Comparison of ENCODE assay signal across 8 mouse cellular contexts in the genomic region with DNA sequence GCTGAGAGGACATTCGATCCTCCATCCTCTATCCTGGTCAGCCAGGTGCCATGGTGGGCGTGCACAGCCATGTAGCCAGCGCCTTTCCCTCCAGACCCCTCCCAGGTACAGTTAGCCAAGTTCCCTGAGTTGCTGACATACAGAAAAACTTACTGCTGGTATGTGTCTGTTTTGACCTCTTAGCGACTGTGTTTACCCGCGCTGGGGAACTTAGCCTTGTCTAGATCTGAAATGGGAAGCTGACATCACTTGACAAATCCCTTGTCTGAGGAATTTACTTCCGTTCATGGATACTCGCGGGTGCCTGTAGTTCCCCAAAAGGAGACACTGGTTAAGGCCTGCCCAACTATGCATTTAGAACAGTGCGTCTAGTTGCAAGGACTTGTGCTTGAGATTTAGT. TPM values are rescaled to one million over a fixed set of nuclear protein-coding genes. Genes with fewer than 3 reads are reported as not detected.
DNase-seq lines count a peak whose midpoint lies in the region; ATAC-seq lines count a peak whose summit lies in the region.

No protein-coding gene starts in this region.

- 38% methylated on average over 10 of the region's 10 CpGs for WGBS in hindbrain, embryonic 11.5 days
- WGBS in lung, embryonic 15.5 days = 13% methylated on average over 10 of the region's 10 CpGs
- 19% methylated on average over 10 of the region's 10 CpGs for WGBS in stomach, embryonic 16.5 days

- peaks cover 54% of the 10 kb centered on the region for H3K27me3 ChIP-seq in hindbrain, embryonic 11.5 days (ENCODE audit: control insufficient read depth, insufficient read depth, low read length)
- H3K27me3 ChIP-seq in lung, embryonic 15.5 days = peaks cover 47% of the 10 kb centered on the region
- H3K27me3 ChIP-seq in stomach, embryonic 16.5 days (ENCODE audit: control insufficient read depth, insufficient read depth, low read length) = peaks cover 18% of the 10 kb centered on the region

- H3K27ac ChIP-seq in hindbrain, embryonic 11.5 days (ENCODE audit: low read depth, low read length) = no peak overlapping the region
- peak overlapping the region; percentile 61 for H3K27ac ChIP-seq in lung, embryonic 15.5 days
- peak overlapping the region; percentile 50 for H3K27ac ChIP-seq in stomach, embryonic 16.5 days (ENCODE audit: low read length)

- H3K4me1 ChIP-seq in hindbrain, embryonic 11.5 days (replicated peaks; ENCODE audit: control insufficient read depth, insufficient read depth, low read length) = peaks cover 8% of the 10 kb centered on the region
- peaks cover 51% of the 10 kb centered on the region for H3K4me1 ChIP-seq in lung, embryonic 15.5 days
- H3K4me1 ChIP-seq in stomach, embryonic 16.5 days (ENCODE audit: control insufficient read depth, insufficient read depth, low read length) = peaks cover 42% of the 10 kb centered on the region

- H3K4me3 ChIP-seq in hindbrain, embryonic 11.5 days (ENCODE audit: low read depth, low read length) = peak overlapping the region; percentile 21
- peak overlapping the region; percentile 55 for H3K4me3 ChIP-seq in lung, embryonic 15.5 days
- H3K4me3 ChIP-seq in stomach, embryonic 16.5 days (replicated peaks; ENCODE audit: low read length) = peak overlapping the region; percentile 67

- peak; percentile 56 to 74 for DNase-seq in lung, adult 18-20 months
- no peak for DNase-seq in lung, postnatal 14 days
- DNase-seq in hindbrain, embryonic 11.5 days (ENCODE audit: low spot score) = no peak
- DNase-seq in right cerebral cortex, adult 2 months (ENCODE audit: low spot score in 2 of 2) = no peak
- no peak for DNase-seq in cerebellum, postnatal 25 days
- no peak for DNase-seq in thymus, postnatal 0 days (ENCODE audit: low spot score)

- peak overlapping the region; percentile 25; the same call in 1 of the 2 replicates for H3K4me2 ChIP-seq in hindbrain, embryonic 11.5 days (replicated peaks; ENCODE audit: low read depth, low read length)
- H3K4me2 ChIP-seq in lung, embryonic 15.5 days = peak overlapping the region; percentile 82
- peak overlapping the region; percentile 87 for H3K4me2 ChIP-seq in stomach, embryonic 16.5 days (ENCODE audit: low read depth, low read length)

- no peaks in the 10 kb centered on the region for H3K36me3 ChIP-seq in hindbrain, embryonic 11.5 days (ENCODE audit: control insufficient read depth, insufficient read depth, low read length)
- H3K36me3 ChIP-seq in lung, embryonic 15.5 days = no peaks in the 10 kb centered on the region
- H3K36me3 ChIP-seq in stomach, embryonic 16.5 days (ENCODE audit: control insufficient read depth, insufficient read depth, low read length) = 0 out of 2 replicates have a peak, but pooled peaks cover 5% of the 10 kb centered on the region

- H3K9ac ChIP-seq in hindbrain, embryonic 11.5 days (ENCODE audit: low read depth, low read length) = no peak overlapping the region
- H3K9ac ChIP-seq in lung, embryonic 15.5 days = peak overlapping the region; percentile 59
- H3K9ac ChIP-seq in stomach, embryonic 16.5 days (ENCODE audit: low read length) = peak overlapping the region; percentile 81

- ATAC-seq in hindbrain, embryonic 11.5 days (ENCODE audit: low FRiP score) = no peak
- ATAC-seq in lung, embryonic 15.5 days (ENCODE audit: borderline replicate concordance, extremely low read depth, low FRiP score, low TSS enrichment) = peak; percentile 25
- peak; percentile 8; the same call in 1 of the 2 replicates for ATAC-seq in stomach, embryonic 16.5 days (ENCODE audit: insufficient read depth, low FRiP score)

- no peaks in the 10 kb centered on the region for H3K9me3 ChIP-seq in hindbrain, embryonic 11.5 days (ENCODE audit: control insufficient read depth, low read length)
- H3K9me3 ChIP-seq in lung, embryonic 15.5 days = no peaks in the 10 kb centered on the region
- H3K9me3 ChIP-seq in stomach, embryonic 16.5 days (replicated peaks; ENCODE audit: control insufficient read depth, low read length) = no peaks in the 10 kb centered on the region

RNA-seq across cellular contexts. Expression of gene Trim47, which starts 16.5 kb away (rescaled TPM):
- 3.0 TPM in 2 replicates for polyA plus RNA-seq in hindbrain, embryonic 11.5 days (2014; fragmentation: Nextera tagmentation; extraction: Ambion mirVana)
- polyA plus RNA-seq in lung, embryonic 15.5 days (2015; fragmentation: Nextera tagmentation; extraction: Ambion mirVana) = 24.9 and 25.9 TPM in 2 replicates
- 22.7 and 23.1 TPM in 2 replicates for polyA plus RNA-seq in stomach, embryonic 16.5 days (2015; fragmentation: Nextera tagmentation; extraction: Ambion mirVana)
- polyA plus RNA-seq in thymus, postnatal 0 days (2015; fragmentation: Nextera tagmentation; extraction: Ambion mirVana) = 10.8 and 10.9 TPM in 2 replicates

RNA-seq across cellular contexts. Expression of gene Trim65, which starts 20.4 kb away (rescaled TPM):
- 1.4 and 2.5 TPM in 2 replicates for polyA plus RNA-seq in hindbrain, embryonic 11.5 days (2014; fragmentation: Nextera tagmentation; extraction: Ambion mirVana)
- 3.7 and 4.3 TPM in 2 replicates for polyA plus RNA-seq in lung, embryonic 15.5 days (2015; fragmentation: Nextera tagmentation; extraction: Ambion mirVana)
- polyA plus RNA-seq in stomach, embryonic 16.5 days (2015; fragmentation: Nextera tagmentation; extraction: Ambion mirVana) = 6.2 and 8.0 TPM in 2 replicates
- 2.6 and 3.1 TPM in 2 replicates for polyA plus RNA-seq in thymus, postnatal 0 days (2015; fragmentation: Nextera tagmentation; extraction: Ambion mirVana)

RNA-seq across cellular contexts. Expression of gene Wbp2, which starts 23.7 kb away (rescaled TPM):
- 85.4 and 88.6 TPM in 2 replicates for polyA plus RNA-seq in hindbrain, embryonic 11.5 days (2014; fragmentation: Nextera tagmentation; extraction: Ambion mirVana)
- polyA plus RNA-seq in lung, embryonic 15.5 days (2015; fragmentation: Nextera tagmentation; extraction: Ambion mirVana) = 58.0 and 67.9 TPM in 2 replicates
- polyA plus RNA-seq in stomach, embryonic 16.5 days (2015; fragmentation: Nextera tagmentation; extraction: Ambion mirVana) = 81.8 and 98.6 TPM in 2 replicates
- 75.1 and 97.4 TPM in 2 replicates for polyA plus RNA-seq in thymus, postnatal 0 days (2015; fragmentation: Nextera tagmentation; extraction: Ambion mirVana)

RNA-seq across cellular contexts. Expression of gene Mrpl38, which starts 28.1 kb away (rescaled TPM):
- 93.2 and 100 TPM in 2 replicates for polyA plus RNA-seq in hindbrain, embryonic 11.5 days (2014; fragmentation: Nextera tagmentation; extraction: Ambion mirVana)
- polyA plus RNA-seq in lung, embryonic 15.5 days (2015; fragmentation: Nextera tagmentation; extraction: Ambion mirVana) = 89.5 and 94.7 TPM in 2 replicates
- 83.5 and 87.0 TPM in 2 replicates for polyA plus RNA-seq in stomach, embryonic 16.5 days (2015; fragmentation: Nextera tagmentation; extraction: Ambion mirVana)
- 65.0 and 68.8 TPM in 2 replicates for polyA plus RNA-seq in thymus, postnatal 0 days (2015; fragmentation: Nextera tagmentation; extraction: Ambion mirVana)

RNA-seq across cellular contexts. Expression of gene Unc13d, which starts 32.8 kb away (rescaled TPM):
- polyA plus RNA-seq in hindbrain, embryonic 11.5 days (2014; fragmentation: Nextera tagmentation; extraction: Ambion mirVana) = 1.1 and 1.3 TPM in 2 replicates
- polyA plus RNA-seq in lung, embryonic 15.5 days (2015; fragmentation: Nextera tagmentation; extraction: Ambion mirVana) = 4.1 and 6.4 TPM in 2 replicates
- 8.3 and 9.9 TPM in 2 replicates for polyA plus RNA-seq in stomach, embryonic 16.5 days (2015; fragmentation: Nextera tagmentation; extraction: Ambion mirVana)
- polyA plus RNA-seq in thymus, postnatal 0 days (2015; fragmentation: Nextera tagmentation; extraction: Ambion mirVana) = 32.4 and 34.7 TPM in 2 replicates

Comparison
In these comparisons a context has a peak if more than half of its experiments do, and no peak if none do; other contexts are left out.
1. DNase-seq: peak in lung, adult 18-20 months (2 of 2); none in lung, postnatal 14 days (single experiment), hindbrain, embryonic 11.5 days (single experiment), right cerebral cortex, adult 2 months (0 of 2), cerebellum, postnatal 25 days (0 of 2) and thymus, postnatal 0 days (single experiment).
2. H3K4me2 ChIP-seq: peak in every context shown above with its lines; median percentile 87 in stomach, embryonic 16.5 days; 82 in lung, embryonic 15.5 days; 25 in hindbrain, embryonic 11.5 days.
3. Peak in every context shown above with its lines, with median percentiles within 50 percentile points of each other: H3K4me3 ChIP-seq.